Mouse (Mus musculus): ENCODE measurements around the gene Adam30. TPM values are rescaled to one million over a fixed set of nuclear protein-coding genes. Genes with fewer than 3 reads are reported as not detected.

Gene Adam30
- total RNA-seq (2021) (not detected), polyA plus RNA-seq (2012; rRNA removed) (0.04 TPM in 1 of 2 replicates, not detected in the other)
- long read RNA-seq = 0 reads

DNA sequence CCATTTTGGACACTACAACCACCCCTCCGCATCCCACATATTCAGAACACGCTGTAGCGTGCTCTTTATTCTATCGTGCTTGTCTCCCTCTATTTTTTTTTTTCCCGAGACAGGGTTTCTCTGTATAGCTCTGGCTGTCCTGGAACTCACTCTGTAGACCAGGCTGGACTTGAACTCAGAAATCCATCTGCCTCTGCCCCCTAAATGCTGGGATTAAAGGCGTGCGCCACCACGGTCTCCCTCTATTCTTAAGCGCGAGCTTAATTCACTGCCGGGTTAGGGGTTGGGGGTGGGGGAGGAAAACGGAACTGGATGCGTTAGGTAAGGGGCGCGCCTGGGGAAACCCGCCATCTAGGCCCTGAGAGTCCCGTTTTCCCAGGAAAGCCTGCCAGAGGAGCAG is at the start of gene Adam30:
Gene Adam30 (plus strand): TSS at position 301 of the 400 bp plus-strand sequence.
- H3K4me1 ChIP-seq (ENCODE audit: control insufficient read depth, insufficient read depth, low read length) = peaks cover 4% of the 10 kb centered on the region; the same call in 1 of the 2 replicates
- no peak within 1 kb of the TSS for H3K9ac ChIP-seq (ENCODE audit: low read depth, low read length)
- TF ChIP-seq CTCF (IDR thresholded peaks at IDR 0.05) (no peak), EP300 (IDR thresholded peaks at IDR 0.05; ENCODE audit: insufficient read depth, low read depth, low read length) (no peak), POLR2A (IDR thresholded peaks at IDR 0.05; ENCODE audit: insufficient read depth, low read depth, low read length) (no peak)
- WGBS = 84% methylated on average over 17 of the region's 17 CpGs
- no peaks in the 10 kb centered on the region for H3K79me2 ChIP-seq (replicated peaks; ENCODE audit: control insufficient read depth, insufficient read depth, low read length)
- intact Hi-C loops (cut with DNase I) = no loop called here
- no peak within 1 kb of the TSS for H3K27ac ChIP-seq
- H3K36me3 ChIP-seq (ENCODE audit: control insufficient read depth, insufficient read depth, low read length) = no peaks in the 10 kb centered on the region
- H3K4me3 ChIP-seq = no peak within 1 kb of the TSS
- no peak for DNase-seq
- H3K27me3 ChIP-seq (ENCODE audit: control insufficient read depth, insufficient read depth, low read length) = no peaks in the 10 kb centered on the region

- intact Hi-C loops (cut with DNase I) = no loop called here
Observed at GRCm38 (mm10) chr3:98118252-98118651, 42.2 kb upstream of the Adam30 start.

GRCm38 (mm10) chr3:98119338-98119737 is 41.1 kb upstream of the Adam30 start:
- no peak overlapping the region for H3K4me3 ChIP-seq
- no peak overlapping the region for H3K27ac ChIP-seq
- intact Hi-C loops (cut with DNase I) = no loop called here
- no peaks in the 10 kb centered on the region for H3K79me2 ChIP-seq (replicated peaks; ENCODE audit: control insufficient read depth, insufficient read depth, low read length)
- H3K27me3 ChIP-seq (ENCODE audit: control insufficient read depth, insufficient read depth, low read length) = no peaks in the 10 kb centered on the region
- WGBS = 90% methylated on average over 6 of the region's 6 CpGs
- no peak for DNase-seq
- H3K9ac ChIP-seq (ENCODE audit: low read depth, low read length) = no peak overlapping the region
- H3K36me3 ChIP-seq (ENCODE audit: control insufficient read depth, insufficient read depth, low read length) = no peaks in the 10 kb centered on the region
- TF ChIP-seq EP300 (IDR thresholded peaks at IDR 0.05; ENCODE audit: insufficient read depth, low read depth, low read length) (no peak), POLR2A (IDR thresholded peaks at IDR 0.05; ENCODE audit: insufficient read depth, low read depth, low read length) (no peak), CTCF (IDR thresholded peaks at IDR 0.05) (no peak)
- H3K4me1 ChIP-seq (ENCODE audit: control insufficient read depth, insufficient read depth, low read length) = no peaks in the 10 kb centered on the region

More at GRCm38 (mm10) chr3:98118252-98118651, 42.2 kb upstream of the Adam30 start:
- no peak overlapping the region for H3K9ac ChIP-seq (ENCODE audit: low read depth, low read length)
- 89% methylated on average over 3 of the region's 3 CpGs for WGBS
- no peaks in the 10 kb centered on the region for H3K79me2 ChIP-seq (replicated peaks; ENCODE audit: control insufficient read depth, insufficient read depth, low read length)
- no peak overlapping the region for H3K27ac ChIP-seq
- H3K27me3 ChIP-seq (ENCODE audit: control insufficient read depth, insufficient read depth, low read length) = no peaks in the 10 kb centered on the region
- H3K36me3 ChIP-seq (ENCODE audit: control insufficient read depth, insufficient read depth, low read length) = no peaks in the 10 kb centered on the region
- no peak overlapping the region for H3K4me3 ChIP-seq
- TF ChIP-seq CTCF (IDR thresholded peaks at IDR 0.05) (no peak), EP300 (IDR thresholded peaks at IDR 0.05; ENCODE audit: insufficient read depth, low read depth, low read length) (no peak), POLR2A (IDR thresholded peaks at IDR 0.05; ENCODE audit: insufficient read depth, low read depth, low read length) (no peak)
- DNase-seq = no peak
- no peaks in the 10 kb centered on the region for H3K4me1 ChIP-seq (ENCODE audit: control insufficient read depth, insufficient read depth, low read length)

- H3K4me1 ChIP-seq (ENCODE audit: control insufficient read depth, insufficient read depth, low read length) = no peaks in the 10 kb centered on the region
- no peak overlapping the region for H3K27ac ChIP-seq
- H3K36me3 ChIP-seq (ENCODE audit: control insufficient read depth, insufficient read depth, low read length) = no peaks in the 10 kb centered on the region
- no peaks in the 10 kb centered on the region for H3K79me2 ChIP-seq (replicated peaks; ENCODE audit: control insufficient read depth, insufficient read depth, low read length)
- TF ChIP-seq EP300 (IDR thresholded peaks at IDR 0.05; ENCODE audit: insufficient read depth, low read depth, low read length) (no peak), POLR2A (IDR thresholded peaks at IDR 0.05; ENCODE audit: insufficient read depth, low read depth, low read length) (no peak), CTCF (IDR thresholded peaks at IDR 0.05) (no peak)
- DNase-seq = no peak
- intact Hi-C loops (cut with DNase I) = no loop called here
- 90% methylated on average over 6 of the region's 6 CpGs for WGBS
- H3K27me3 ChIP-seq (ENCODE audit: control insufficient read depth, insufficient read depth, low read length) = no peaks in the 10 kb centered on the region
- no peak overlapping the region for H3K4me3 ChIP-seq
- H3K9ac ChIP-seq (ENCODE audit: low read depth, low read length) = no peak overlapping the region
Observed at GRCm38 (mm10) chr3:98120884-98121283, 39.5 kb upstream of the Adam30 start.

DNA sequence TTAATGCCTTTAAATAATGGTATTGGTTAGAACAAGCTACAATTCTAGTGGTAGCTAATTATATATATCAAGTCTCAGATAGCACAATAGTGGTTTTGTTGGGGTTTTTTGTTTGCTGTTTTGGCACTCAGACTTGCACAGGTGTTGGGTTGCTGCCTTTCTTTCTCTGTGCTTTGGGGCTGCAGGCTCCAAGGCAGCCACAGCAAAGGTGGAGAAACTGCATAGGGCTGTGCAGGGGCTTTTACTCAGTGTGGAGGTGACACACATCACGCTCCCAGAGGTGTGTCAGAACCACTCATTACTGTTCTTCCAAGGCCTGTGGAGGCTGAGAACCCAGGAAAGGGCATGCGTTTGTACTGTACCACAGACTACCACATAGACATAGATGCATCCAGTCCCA is 32.7 kb upstream of the Adam30 start:
- 98% methylated on average over 2 of the region's 2 CpGs for WGBS
- Histone ChIP-seq H3K27me3 (ENCODE audit: control insufficient read depth, insufficient read depth, low read length) (no peaks in the 10 kb centered on the region), H3K79me2 (replicated peaks; ENCODE audit: control insufficient read depth, insufficient read depth, low read length) (no peaks in the 10 kb centered on the region), H3K27ac (no peak overlapping the region), H3K4me3 (no peak overlapping the region), H3K9ac (ENCODE audit: low read depth, low read length) (no peak overlapping the region), H3K36me3 (ENCODE audit: control insufficient read depth, insufficient read depth, low read length) (no peaks in the 10 kb centered on the region), H3K4me1 (ENCODE audit: control insufficient read depth, insufficient read depth, low read length) (no peaks in the 10 kb centered on the region)
- DNase-seq = no peak
- intact Hi-C loops (cut with DNase I) = no loop called here
- TF ChIP-seq POLR2A (IDR thresholded peaks at IDR 0.05; ENCODE audit: insufficient read depth, low read depth, low read length) = no peak
- TF ChIP-seq CTCF (IDR thresholded peaks at IDR 0.05) = no peak
- TF ChIP-seq EP300 (IDR thresholded peaks at IDR 0.05; ENCODE audit: insufficient read depth, low read depth, low read length) = no peak

DNA sequence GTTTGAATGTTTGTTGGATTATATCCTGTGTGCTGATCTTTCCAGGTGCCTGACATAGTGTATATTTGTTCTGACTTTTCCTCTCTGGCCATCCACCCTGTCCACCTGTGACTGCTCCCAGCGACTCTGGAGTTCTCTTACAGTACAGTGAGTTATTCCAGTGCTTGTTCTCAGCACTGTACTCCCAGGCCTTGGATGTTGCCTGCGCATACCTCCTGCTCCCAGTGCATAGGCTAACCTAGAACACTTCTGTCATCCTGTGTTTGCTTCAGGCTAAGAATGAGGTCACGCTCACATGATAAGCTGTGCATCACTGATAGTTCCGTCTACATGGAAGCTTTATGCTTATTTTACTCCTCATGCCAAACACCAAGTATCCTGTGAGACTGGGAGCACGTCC is 31.7 kb upstream of the Adam30 start:
- Histone ChIP-seq H3K27me3 (ENCODE audit: control insufficient read depth, insufficient read depth, low read length) (no peaks in the 10 kb centered on the region), H3K36me3 (ENCODE audit: control insufficient read depth, insufficient read depth, low read length) (no peaks in the 10 kb centered on the region), H3K9ac (ENCODE audit: low read depth, low read length) (no peak overlapping the region), H3K4me3 (no peak overlapping the region), H3K27ac (no peak overlapping the region), H3K79me2 (replicated peaks; ENCODE audit: control insufficient read depth, insufficient read depth, low read length) (no peaks in the 10 kb centered on the region), H3K4me1 (ENCODE audit: control insufficient read depth, insufficient read depth, low read length) (no peaks in the 10 kb centered on the region)
- no peak for TF ChIP-seq CTCF (IDR thresholded peaks at IDR 0.05)
- TF ChIP-seq POLR2A (IDR thresholded peaks at IDR 0.05; ENCODE audit: insufficient read depth, low read depth, low read length) = no peak
- no peak for TF ChIP-seq EP300 (IDR thresholded peaks at IDR 0.05; ENCODE audit: insufficient read depth, low read depth, low read length)
- DNase-seq = no peak
- 62% methylated on average over 5 of the region's 5 CpGs for WGBS
- intact Hi-C loops (cut with DNase I) = no loop called here
